Mouse (Mus musculus) liver, postnatal 0 days (tissue): Measurements from ENCODE around the gene Arap1. TPM values are rescaled to one million over a fixed set of nuclear protein-coding genes. Genes with fewer than 3 reads are reported as not detected.

Experiments
- ATAC-seq: fragments of 200-750 bp; cut with Nextera tagmentation; 2 replicates; pipeline ENCODE4 v1.8.0; 2017; ENCODE audit warnings: mild to moderate bottlenecking, moderate library complexity
- DNase-seq: peaks from one replicate; pipeline ENCODE4 v3.0.0-alpha.2; 2016
- H3K27ac ChIP-seq: fragments of 300-500 bp; sonication (generic); 2 replicates; pipeline ENCODE4 v1.5.1; 2014; ENCODE audit warnings: antibody characterized with exemption, moderate library complexity, mild to moderate bottlenecking, low read depth
- H3K27me3 ChIP-seq: fragments of 300-500 bp; sonication (generic); 2 replicates; pipeline ENCODE4 v1.6.1; 2014; ENCODE audit warnings: low read length, control low read depth, mixed read lengths; ENCODE audit not compliant: insufficient read depth
- H3K36me3 ChIP-seq: fragments of 300-500 bp; sonication (generic); replicated peaks from 2 replicates; pipeline ENCODE4 v1.6.1; 2014; ENCODE audit warnings: mild to moderate bottlenecking, control low read depth, low read length, moderate library complexity, mixed read lengths; ENCODE audit not compliant: insufficient read depth
- H3K4me1 ChIP-seq: fragments of 300-500 bp; sonication (generic); 2 replicates; pipeline ENCODE4 v1.6.1; 2014; ENCODE audit warnings: antibody characterized with exemption, mild to moderate bottlenecking, control low read depth; ENCODE audit not compliant: insufficient read depth
- H3K4me2 ChIP-seq: fragments of 300-500 bp; sonication (generic); 2 replicates; pipeline ENCODE4 v1.6.1; 2014; ENCODE audit warnings: low read depth, mild to moderate bottlenecking, low read length, moderate library complexity, mixed read lengths
- H3K4me3 ChIP-seq: fragments of 300-500 bp; sonication (generic); 2 replicates; pipeline ENCODE4 v1.5.1; 2014; ENCODE audit warnings: low read depth, low read length
- H3K9ac ChIP-seq: fragments of 300-500 bp; sonication (generic); replicated peaks from 2 replicates; pipeline ENCODE4 v1.6.1; 2014; ENCODE audit warnings: mild to moderate bottlenecking, moderate library complexity
- H3K9me3 ChIP-seq: fragments of 300-500 bp; sonication (generic); 2 replicates; pipeline ENCODE4 v1.6.1; 2016; ENCODE audit warnings: mild to moderate bottlenecking, control low read depth, low read length, mixed read lengths
- CTCF ChIP-seq: sonication (generic); IDR thresholded peaks from 2 replicates; pipeline ENCODE4 v1.5.1; 2016; ENCODE audit warnings: antibody characterized with exemption, low read depth
- EP300 ChIP-seq: IDR thresholded peaks from 2 replicates; pipeline ENCODE4 v1.6.1; 2016; ENCODE audit warnings: antibody characterized with exemption, low read depth, mild to moderate bottlenecking
- WGBS: fragments of 180-500 bp; shearing (Covaris S2); extraction: QIAGEN DNeasy Blood & Tissue Kit; methylation state at CpG from one replicate; pipeline ENCODE4 v1.1.7; 2014; ENCODE audit not compliant: insufficient replicate concordance; 5-methylcytosine and 5-hydroxymethylcytosine counted together
- polyA plus RNA-seq: library from polyadenylated mRNA; unstranded; fragments of >200 nt; fragmentation: Nextera tagmentation; extraction: Ambion mirVana; gene quantifications from 2 replicates; pipeline ENCODE4 v1.2.1, GENCODE M21; 2015

The Arap1 gene
- polyA plus RNA-seq, 1 experiment from 2014 or later, result 18.1 TPM

- DNase-seq (peak; percentile 44), ATAC-seq (peak; percentile 60)
- Histone ChIP-seq H3K9ac (peak overlapping the region; percentile 66), H3K4me1 (peaks cover 49% of the 10 kb centered on the region), H3K27ac (peak overlapping the region; percentile 98), H3K36me3 (peaks cover 6% of the 10 kb centered on the region), H3K4me3 (no peak overlapping the region; the same call in 1 of the 2 replicates), H3K4me2 (peak overlapping the region; percentile 92), H3K27me3 (no peaks in the 10 kb centered on the region), H3K9me3 (no peaks in the 10 kb centered on the region)
- TF ChIP-seq CTCF, result no peak
- TF ChIP-seq EP300, result peak; percentile 91
- WGBS, result 48% methylated on average over 6 of the region's 6 CpGs
These were observed 23.5 kb upstream of the Arap1 start for GRCm38 (mm10) chr7:101324142-101324962.

DNA sequence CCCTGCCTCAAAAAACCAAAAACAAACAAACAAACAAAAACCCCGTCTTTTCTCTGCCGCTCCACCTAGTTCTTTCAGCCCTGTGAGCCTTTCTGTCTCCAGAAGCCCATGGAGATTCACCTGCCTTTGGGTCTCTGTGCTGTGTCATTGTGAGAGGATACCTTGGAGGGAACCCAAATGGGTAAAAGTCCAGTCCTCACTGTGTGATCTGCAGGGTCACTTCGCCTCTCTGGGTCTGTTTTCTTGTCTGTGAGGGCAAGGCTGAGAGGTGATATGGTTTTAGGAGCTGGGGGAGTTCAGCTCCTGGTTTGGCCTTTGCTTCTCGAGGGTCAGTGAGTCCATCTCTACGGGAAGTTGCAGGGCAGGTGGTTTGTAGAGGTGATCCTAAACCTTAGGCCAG is 21.9 kb upstream of the Arap1 start:
- 60% methylated on average over 5 of the region's 5 CpGs for WGBS
- Histone ChIP-seq H3K4me3 (no peak overlapping the region), H3K27ac (peak overlapping the region; percentile 97), H3K4me1 (peaks cover 41% of the 10 kb centered on the region), H3K36me3 (peaks cover 9% of the 10 kb centered on the region), H3K27me3 (no peaks in the 10 kb centered on the region), H3K9ac (peak overlapping the region; percentile 66), H3K9me3 (no peaks in the 10 kb centered on the region), H3K4me2 (peak overlapping the region; percentile 36)
- peak; percentile 44 for DNase-seq
- TF ChIP-seq EP300 (no peak), CTCF (no peak)
- peak; percentile 11; the same call in 1 of the 2 replicates for ATAC-seq

- Histone ChIP-seq H3K9me3 (no peaks in the 10 kb centered on the region), H3K4me2 (peak overlapping the region; percentile 36), H3K27ac (peak overlapping the region; percentile 97), H3K36me3 (peaks cover 11% of the 10 kb centered on the region), H3K4me1 (peaks cover 35% of the 10 kb centered on the region), H3K9ac (peak overlapping the region; percentile 51; the same call in 1 of the 2 replicates), H3K4me3 (0 out of 2 replicates have a peak overlapping the region, but pooled peaks have one; percentile 8), H3K27me3 (no peaks in the 10 kb centered on the region)
- DNase-seq (no peak), ATAC-seq (no peak)
- TF ChIP-seq CTCF, result no peak
- TF ChIP-seq EP300, result no peak
- WGBS, result 50% methylated on average over 5 of the region's 5 CpGs
These were observed 20.6 kb upstream of the Arap1 start for GRCm38 (mm10) chr7:101327263-101327662.

- H3K9me3 ChIP-seq, result no peaks in the 10 kb centered on the region
- ATAC-seq (no peak), DNase-seq (no peak)
- TF ChIP-seq EP300, result no peak
- no peak for TF ChIP-seq CTCF
- 0 out of 2 replicates have a peak overlapping the region, but pooled peaks have one; percentile 8 for H3K4me3 ChIP-seq
- H3K36me3 ChIP-seq, result peaks cover 11% of the 10 kb centered on the region
- whole genome bisulfite sequencing, result 78% methylated on average over 2 of the region's 2 CpGs
- H3K27ac ChIP-seq, result peak overlapping the region; percentile 97
- peak overlapping the region; percentile 36 for H3K4me2 ChIP-seq
- no peaks in the 10 kb centered on the region for H3K27me3 ChIP-seq
- peaks cover 35% of the 10 kb centered on the region for H3K4me1 ChIP-seq
- peak overlapping the region; percentile 51; the same call in 1 of the 2 replicates for H3K9ac ChIP-seq
These were observed 20.1 kb upstream of the Arap1 start for GRCm38 (mm10) chr7:101327786-101328185.

DNA sequence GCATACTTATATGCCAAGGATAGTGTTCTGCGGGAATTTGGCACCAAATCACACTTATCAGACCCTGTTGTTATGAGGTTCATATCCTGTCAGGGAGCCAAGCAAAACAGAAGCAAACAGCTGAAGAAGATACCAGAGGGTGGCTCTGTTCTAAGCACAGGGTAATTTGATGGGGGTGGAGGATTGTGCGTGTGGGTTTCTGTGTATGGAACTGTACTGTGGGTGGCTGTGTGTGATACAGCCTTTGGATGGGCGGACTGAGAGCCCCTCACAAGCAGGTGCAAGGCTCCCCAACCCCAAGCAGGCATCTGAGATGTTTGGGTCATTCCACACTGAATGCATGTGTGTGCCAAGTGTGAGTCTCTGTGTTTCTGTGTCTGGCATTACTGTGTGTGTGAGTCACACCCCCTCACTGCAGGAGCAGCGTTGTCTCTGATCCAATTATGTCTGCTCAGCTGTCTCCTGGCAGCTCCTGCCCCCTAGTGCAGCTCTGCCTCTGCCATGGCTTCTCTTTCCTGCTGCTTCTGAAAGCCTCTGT is 19.2 kb upstream of the Arap1 start:
- ATAC-seq, result no peak
- WGBS, result 64% methylated on average over 4 of the region's 4 CpGs
- H3K9me3 ChIP-seq, result no peaks in the 10 kb centered on the region
- H3K4me1 ChIP-seq, result peaks cover 31% of the 10 kb centered on the region
- DNase-seq, result no peak
- no peaks in the 10 kb centered on the region for H3K27me3 ChIP-seq
- peak overlapping the region; percentile 97 for H3K27ac ChIP-seq
- peaks cover 13% of the 10 kb centered on the region for H3K36me3 ChIP-seq
- H3K9ac ChIP-seq, result peak overlapping the region; percentile 41
- TF ChIP-seq CTCF (peak; percentile 27), EP300 (no peak)
- peak overlapping the region; percentile 36; the same call in 1 of the 2 replicates for H3K4me2 ChIP-seq
- H3K4me3 ChIP-seq, result no peak overlapping the region

DNA sequence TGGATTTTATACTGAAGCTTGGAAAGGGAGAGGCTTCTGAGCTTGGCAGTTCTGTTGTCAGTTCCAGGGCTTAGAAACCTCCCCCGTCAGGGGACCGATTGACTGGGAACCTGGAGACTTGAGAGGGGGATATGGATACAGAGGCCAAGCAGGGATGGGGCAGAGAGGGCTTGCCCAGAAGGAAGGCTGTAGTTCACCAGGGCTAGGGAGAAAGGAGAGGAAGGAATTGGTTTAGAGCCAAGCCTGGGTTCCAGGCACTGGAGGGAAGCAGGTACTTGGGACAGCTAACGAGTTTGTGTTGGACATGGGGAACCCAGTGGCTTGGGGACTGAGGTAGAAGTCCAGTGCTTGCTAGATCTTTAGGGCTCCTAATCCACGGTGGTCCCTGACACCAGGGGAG is 18.3 kb upstream of the Arap1 start:
- TF ChIP-seq EP300, result no peak
- TF ChIP-seq CTCF, result no peak
- 69% methylated on average over 4 of the region's 4 CpGs for WGBS
- Histone ChIP-seq H3K4me1 (peaks cover 23% of the 10 kb centered on the region), H3K4me2 (no peak overlapping the region), H3K27me3 (no peaks in the 10 kb centered on the region), H3K36me3 (peaks cover 17% of the 10 kb centered on the region), H3K9me3 (no peaks in the 10 kb centered on the region), H3K27ac (peak overlapping the region; percentile 97), H3K9ac (peak overlapping the region; percentile 41), H3K4me3 (no peak overlapping the region)
- DNase-seq (no peak), ATAC-seq (no peak)
